Mouse (Mus musculus): ENCODE measurements around the gene Grk4. TPM values are rescaled to one million over a fixed set of nuclear protein-coding genes. Genes with fewer than 3 reads are reported as not detected.

The Grk4 gene
- polyA plus RNA-seq (2012; fragmentation: generic; extraction: Trizol) = under 1 TPM; 0.39 to 0.98 TPM

DNA sequence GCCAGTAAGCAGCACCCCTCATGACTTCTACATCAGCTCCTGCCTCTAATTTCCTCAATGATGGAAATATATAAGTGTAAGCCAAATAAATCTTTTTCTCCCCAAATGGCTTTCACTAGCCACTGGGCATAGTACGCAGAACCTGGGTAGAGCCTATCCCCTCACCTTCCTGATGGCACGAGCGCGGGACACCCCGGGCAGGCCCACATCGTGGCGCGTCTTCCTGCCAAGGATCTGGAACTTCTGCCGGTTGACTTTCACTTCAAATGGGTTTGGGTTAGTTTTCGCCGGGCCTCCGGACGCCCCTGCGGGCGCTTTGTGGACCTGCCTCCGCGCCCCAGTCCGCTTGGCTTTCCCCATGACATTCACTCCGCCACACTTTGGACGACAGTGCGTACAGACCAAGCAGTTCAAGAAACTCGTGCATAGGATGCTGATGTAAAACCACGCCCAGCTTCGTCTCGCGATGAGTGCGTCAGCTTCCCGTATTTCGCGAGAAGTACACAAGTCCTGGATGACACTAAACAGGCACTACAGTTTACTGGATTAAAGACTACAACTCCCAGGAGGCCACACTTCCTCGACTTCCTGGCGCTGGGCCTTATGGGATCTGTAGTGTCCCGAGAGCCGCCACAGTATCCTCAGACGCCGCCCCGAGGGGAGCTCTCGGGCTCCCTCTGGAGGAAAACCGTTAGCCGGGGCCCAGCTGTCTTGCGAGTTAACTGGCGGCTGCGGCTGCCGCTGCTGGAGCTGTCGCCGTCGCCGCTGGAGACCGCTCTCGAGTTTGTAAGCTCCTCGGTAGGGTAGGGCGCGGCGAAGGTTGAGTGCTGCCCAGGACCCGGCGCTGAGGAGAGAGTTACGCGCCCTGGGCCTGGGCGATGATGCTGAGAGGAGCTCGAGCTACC lies at the start of gene Grk4, which contains the start of gene Nop14:
TSS of gene Grk4 (plus strand) at position 694 of the 905 bp plus-strand sequence.
TSS of gene Nop14 (minus strand) at position 463 of the 905 bp plus-strand sequence.

DNA sequence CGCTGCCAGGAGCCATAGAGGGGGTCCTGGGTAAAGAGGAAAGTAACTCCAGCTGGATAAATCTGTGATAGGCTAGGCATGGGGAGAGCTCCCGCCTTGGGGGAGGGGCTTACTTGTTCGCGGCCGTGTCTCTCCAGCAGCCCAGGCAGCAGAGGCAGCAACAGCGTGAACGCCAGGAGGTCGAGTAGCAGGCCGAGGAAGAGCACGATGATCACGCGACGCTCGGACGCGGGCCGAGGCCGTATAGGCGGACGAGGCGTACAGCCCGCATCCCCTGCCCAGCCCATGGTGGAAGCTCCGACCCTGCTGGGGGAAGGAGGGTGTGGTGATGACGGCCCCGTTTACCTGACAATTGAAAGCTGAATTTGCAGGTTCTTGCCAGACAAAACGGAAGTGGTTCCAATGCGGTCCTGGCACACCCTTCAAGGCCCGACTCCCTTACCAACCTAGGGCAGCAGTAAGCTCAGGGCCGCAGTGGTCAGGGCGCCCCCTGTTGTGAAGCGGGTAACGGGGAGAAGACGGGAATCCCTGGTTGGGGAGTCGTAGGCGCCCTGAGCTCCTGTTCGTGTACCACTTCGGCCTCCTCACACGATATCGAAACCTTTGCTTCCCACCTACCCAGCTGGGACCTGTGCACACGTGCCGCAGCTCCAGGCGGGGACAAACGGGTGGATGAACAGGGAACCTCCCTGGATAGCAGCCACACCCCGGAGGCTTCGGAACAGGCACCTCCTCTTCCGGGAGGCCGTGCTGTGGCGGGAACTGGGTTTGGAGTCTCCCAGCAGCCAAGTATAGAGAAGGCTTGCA lies 23.5 kb upstream of the Grk4 start, which contains the start of gene Mfsd10:
TSS of gene Mfsd10 (minus strand) at position 732 of the 807 bp plus-strand sequence.

DNA sequence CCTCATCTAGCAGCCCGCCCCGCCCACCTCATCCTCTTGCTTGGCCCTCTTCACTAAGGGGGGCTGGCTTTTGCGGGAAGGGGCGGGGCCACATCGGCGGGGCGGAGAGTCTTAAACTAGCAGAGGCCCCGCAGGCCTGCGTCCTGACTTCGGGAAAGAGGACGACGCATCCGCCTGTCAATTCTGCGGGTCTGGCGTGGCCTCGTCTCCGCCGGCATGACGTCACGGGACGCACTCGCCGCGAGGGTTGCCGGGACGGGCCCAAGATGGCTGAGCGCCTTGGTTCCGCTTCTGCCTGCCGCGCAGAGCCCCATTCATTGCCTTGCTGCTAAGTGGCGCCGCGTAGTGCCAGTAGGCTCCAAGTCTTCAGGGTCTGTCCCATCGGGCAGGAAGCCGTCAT lies 101.3 kb downstream of the Grk4 start, which contains the start of gene Htt:
TSS of gene Htt (plus strand) at position 232 of the 400 bp plus-strand sequence.

Other genes starting within 250 kb of the Grk4 start
- 10 to 100 TPM in 1 of 2 experiments, 1 to 10 TPM in 1; 4.5 to 15.1 TPM for gene Tnip2, start 146.4 kb upstream of the Grk4 start, polyA plus RNA-seq (2012; fragmentation: generic; extraction: Trizol)
- gene Sh3bp2, start 134.5 kb upstream of the Grk4 start, polyA plus RNA-seq (2012; fragmentation: generic; extraction: Trizol) = 1 to 10 TPM; 3.5 to 6.1 TPM
- gene Add1, start 86.7 kb upstream of the Grk4 start, polyA plus RNA-seq (2012; fragmentation: generic; extraction: Trizol) = 100 to 1,000 TPM in 1 of 2 experiments, 10 to 100 TPM in 1; 89.6 to 327 TPM
- 10 to 100 TPM; 57.3 to 73.9 TPM for gene Mfsd10, start 23.2 kb upstream of the Grk4 start, polyA plus RNA-seq (2012; fragmentation: generic; extraction: Trizol)
- 10 to 100 TPM in 1 of 2 experiments, 1 to 10 TPM in 1; 4.1 to 17.3 TPM for gene Nop14, start 231 bp upstream of the Grk4 start, polyA plus RNA-seq (2012; fragmentation: generic; extraction: Trizol)
- gene Htt, start 101.4 kb downstream of the Grk4 start, polyA plus RNA-seq (2012; fragmentation: generic; extraction: Trizol) = 1 to 10 TPM; 1.1 to 7.0 TPM
- under 1 TPM in 1 of 2 experiments, not detected in 1; 0.27 TPM for gene Msantd1, start 247.6 kb downstream of the Grk4 start, polyA plus RNA-seq (2012; fragmentation: generic; extraction: Trizol)